Mouse (Mus musculus) olfactory bulb, adult 2 months (tissue): ENCODE measurements around the gene Map4k2. TPM values are rescaled to one million over a fixed set of nuclear protein-coding genes. Genes with fewer than 3 reads are reported as not detected.

ENCODE experiments used
- H3K27ac ChIP-seq: fragments of 200-500 bp; 2 replicates; pipeline ENCODE4 v1.5.1; 2012; ENCODE audit warnings: low read depth, low read length; ENCODE audit not compliant: insufficient read depth
- H3K4me1 ChIP-seq: fragments of 200-500 bp; 2 replicates; pipeline ENCODE4 v1.6.1; 2012; ENCODE audit warnings: low read length; ENCODE audit not compliant: control insufficient read depth, insufficient read depth
- H3K4me3 ChIP-seq: fragments of 200-500 bp; 2 replicates; pipeline ENCODE4 v1.5.1; 2012; ENCODE audit warnings: mild to moderate bottlenecking, low read depth, low read length, moderate library complexity; ENCODE audit not compliant: insufficient read depth
- CTCF ChIP-seq: fragments of 200-500 bp; IDR thresholded peaks from 2 replicates; pipeline ENCODE4 v1.5.1; 2012; ENCODE audit warnings: low read depth, mild to moderate bottlenecking, low read length, moderate library complexity; ENCODE audit not compliant: insufficient read depth
- POLR2A ChIP-seq: fragments of 200-500 bp; IDR thresholded peaks from 2 replicates; pipeline ENCODE4 v1.6.1; 2012; ENCODE audit warnings: mild to moderate bottlenecking, low read depth, low read length, moderate library complexity; ENCODE audit not compliant: insufficient read depth
- WGBS: fragments of 180-500 bp; shearing (Covaris S2); methylation state at CpG from one replicate; pipeline ENCODE4 v1.1.7; 2018; 5-methylcytosine and 5-hydroxymethylcytosine counted together
- polyA plus RNA-seq: library from polyadenylated mRNA; stranded (reverse); fragments of >200 nt; gene quantifications from 2 replicates; pipeline ENCODE4 v1.2.4, GENCODE M21; 2012; ENCODE audit warnings: low replicate concordance; ENCODE audit not compliant: missing spikeins, insufficient read depth, insufficient read length

The Map4k2 gene
- polyA plus RNA-seq, 1 experiment = 158 TPM

- no peak for TF ChIP-seq POLR2A
- no peak for TF ChIP-seq CTCF
- Histone ChIP-seq H3K27ac (no peak overlapping the region), H3K4me1 (peaks cover 5% of the 10 kb centered on the region; the same call in 1 of the 2 replicates), H3K4me3 (no peak overlapping the region)
- 58% methylated on average over 14 of the region's 14 CpGs for WGBS
These were observed 10.6 kb downstream of the Map4k2 start for GRCm38 (mm10) chr19:6351431-6352106.

- WGBS = 89% methylated on average over 2 of the region's 2 CpGs
- Histone ChIP-seq H3K27ac (no peak overlapping the region), H3K4me3 (no peak overlapping the region), H3K4me1 (peaks cover 5% of the 10 kb centered on the region; the same call in 1 of the 2 replicates)
- TF ChIP-seq POLR2A (no peak), CTCF (no peak)
These were observed 11.2 kb downstream of the Map4k2 start for GRCm38 (mm10) chr19:6352107-6352505.

GRCm38 (mm10) chr19:6354030-6354429, 13.1 kb downstream of the Map4k2 start:
- WGBS = 78% methylated on average over 7 of the region's 7 CpGs
- H3K27ac ChIP-seq = no peak overlapping the region
- H3K4me3 ChIP-seq = no peak overlapping the region
- H3K4me1 ChIP-seq = peaks cover 5% of the 10 kb centered on the region; the same call in 1 of the 2 replicates
- TF ChIP-seq CTCF (no peak), POLR2A (no peak)

DNA sequence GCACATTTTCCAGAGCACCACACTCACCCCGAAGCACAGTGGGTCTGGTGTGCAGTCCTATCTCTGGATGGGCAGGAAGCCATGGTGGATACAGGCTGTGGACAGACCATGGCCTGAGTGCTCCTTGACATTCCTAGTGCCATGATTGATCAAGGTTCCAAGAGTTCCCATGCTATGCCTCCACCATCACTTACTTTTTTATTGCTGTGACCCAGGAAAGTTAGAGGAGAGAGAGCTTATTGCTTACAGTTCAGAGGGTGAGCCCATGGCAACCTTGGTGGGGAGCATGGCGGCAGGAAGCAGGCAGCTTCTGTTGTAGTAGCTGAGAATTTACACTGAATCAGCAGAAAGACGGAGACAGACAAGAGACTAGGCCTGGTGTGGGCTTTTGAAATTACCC, 20.4 kb downstream of the Map4k2 start:
- H3K4me3 ChIP-seq = no peak overlapping the region
- no peaks in the 10 kb centered on the region for H3K4me1 ChIP-seq
- H3K27ac ChIP-seq = no peak overlapping the region
- no peak for TF ChIP-seq CTCF
- no peak for TF ChIP-seq POLR2A
- WGBS = 95% methylated on average over 3 of the region's 3 CpGs

- Histone ChIP-seq H3K27ac (peak overlapping the region; percentile 73), H3K4me1 (no peaks in the 10 kb centered on the region), H3K4me3 (peak overlapping the region; percentile 47)
- WGBS = 0% methylated on average over 11 of the region's 11 CpGs
- TF ChIP-seq CTCF (no peak), POLR2A (peak; percentile 35; the same call in 1 of the 2 replicates)
These were observed 22.1 kb downstream of the Map4k2 start for GRCm38 (mm10) chr19:6363091-6363410.

DNA sequence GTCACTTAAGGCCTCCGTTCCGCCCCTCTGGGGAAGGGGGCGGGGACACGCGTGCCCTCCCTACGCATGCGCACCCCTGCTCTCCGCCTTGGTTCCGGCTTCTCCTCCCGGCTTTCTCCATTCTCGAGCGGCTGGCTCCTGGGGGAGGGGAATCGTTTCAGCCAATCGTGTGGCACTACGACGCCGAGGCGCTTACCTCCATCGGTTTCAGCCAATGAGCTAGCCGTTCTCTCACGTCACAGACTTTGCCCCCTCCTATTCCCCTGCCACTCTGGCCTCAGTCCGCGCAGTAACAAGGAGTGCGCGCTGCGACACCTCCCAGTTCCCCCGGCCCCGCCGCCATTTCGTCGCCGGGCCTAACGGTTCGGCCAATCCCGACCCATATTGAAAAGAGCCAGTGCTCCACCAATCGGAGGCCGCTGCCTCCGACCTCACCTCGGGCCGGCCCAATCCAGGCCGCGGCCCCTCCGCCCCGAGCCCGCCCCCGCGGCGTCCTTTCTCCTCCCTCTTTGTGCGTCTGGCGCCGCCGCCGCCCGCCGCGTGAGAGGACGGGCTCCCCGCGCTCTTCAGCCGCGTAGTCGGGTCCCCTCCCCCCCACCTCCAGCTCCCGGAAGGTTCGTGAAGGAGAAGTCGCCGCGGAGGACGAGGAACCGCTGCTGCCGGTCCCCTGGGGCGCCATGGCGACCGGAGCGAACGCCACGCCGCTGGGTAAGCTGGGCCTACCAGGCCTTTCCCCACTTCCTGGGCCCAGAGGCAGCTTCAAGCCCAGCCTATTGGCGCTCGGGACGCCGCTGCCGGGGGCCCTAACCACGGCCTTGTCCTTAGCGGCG, 22.7 kb downstream of the Map4k2 start, which contains the start of gene Sf1:
Gene Sf1 (plus strand): TSS at position 280 of the 830 bp plus-strand sequence.
- Histone ChIP-seq H3K4me1 (no peaks in the 10 kb centered on the region), H3K4me3 (peak within 1 kb of the TSS; percentile 96), H3K27ac (peak within 1 kb of the TSS; percentile 96)
- WGBS = 1% methylated on average over 85 of the region's 85 CpGs
- TF ChIP-seq POLR2A (peak; percentile 40; the same call in 1 of the 2 replicates), CTCF (no peak)

DNA sequence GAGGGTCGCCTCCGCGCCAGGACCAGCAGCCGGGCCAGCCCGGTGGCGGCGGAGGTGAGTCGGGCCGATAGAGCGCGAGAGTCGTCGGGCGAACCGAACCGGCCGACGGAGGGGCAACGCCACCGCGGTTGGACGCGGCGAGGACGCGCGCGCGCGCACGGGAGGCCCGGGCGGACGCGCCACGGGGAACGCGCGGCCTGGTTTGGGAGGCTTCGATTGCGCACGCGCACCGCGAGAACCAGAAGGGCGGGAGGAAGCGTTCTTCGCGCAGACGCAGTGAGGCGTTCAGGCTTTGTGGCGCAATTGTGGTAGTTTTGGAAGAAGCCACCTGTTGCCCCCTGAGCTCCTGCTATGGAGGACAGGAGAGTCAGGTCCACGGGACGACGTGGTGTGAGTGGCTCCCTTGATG, 23.4 kb downstream of the Map4k2 start:
- peak overlapping the region; percentile 96 for H3K27ac ChIP-seq
- TF ChIP-seq CTCF (no peak), POLR2A (no peak; the same call in 1 of the 2 replicates)
- WGBS = under 1% methylated on average over 55 of the region's 55 CpGs
- no peaks in the 10 kb centered on the region for H3K4me1 ChIP-seq
- H3K4me3 ChIP-seq = peak overlapping the region; percentile 96

DNA sequence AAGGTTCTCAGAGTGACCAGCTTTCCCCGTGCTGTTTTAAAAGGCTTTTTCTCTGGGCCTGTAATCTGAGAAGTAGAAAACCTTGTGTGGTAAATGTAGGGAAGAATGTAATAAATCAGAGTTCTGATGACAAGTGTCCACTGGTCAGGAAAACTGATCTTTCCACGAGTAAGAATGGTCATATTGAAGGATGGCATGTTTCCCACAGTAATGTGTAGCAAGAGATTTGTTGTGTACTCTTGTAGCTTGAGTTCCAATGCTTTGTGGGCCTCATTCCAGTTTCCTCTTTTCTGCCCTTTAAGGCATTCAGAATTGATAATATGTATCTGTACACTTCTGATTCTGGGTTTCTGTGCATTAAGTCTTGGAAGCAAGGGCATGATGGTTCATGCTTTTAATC, 23.9 kb downstream of the Map4k2 start:
- TF ChIP-seq CTCF (no peak), POLR2A (no peak)
- Histone ChIP-seq H3K4me1 (no peaks in the 10 kb centered on the region), H3K27ac (no peak overlapping the region), H3K4me3 (peak overlapping the region; percentile 96)
- 2% methylated on average over 2 of the region's 2 CpGs for WGBS

DNA sequence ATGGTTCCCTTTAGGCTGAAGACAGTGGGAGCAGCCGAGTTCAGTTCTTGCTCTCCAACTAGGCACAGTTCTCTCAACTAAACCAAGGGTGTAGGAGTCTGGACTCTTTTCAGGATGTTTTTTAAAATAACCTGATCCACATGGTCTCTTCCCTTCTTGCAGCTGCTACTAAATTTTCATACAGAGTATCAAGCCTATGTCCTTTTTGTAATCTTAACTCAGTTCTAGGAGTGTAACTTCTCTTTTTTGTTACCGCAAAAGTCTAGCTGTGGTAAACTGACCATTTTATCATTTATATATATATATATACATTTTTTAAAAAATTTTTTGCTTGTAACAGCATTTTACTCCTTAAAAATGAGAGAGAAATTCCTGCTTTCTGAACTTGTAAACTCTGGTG, 29.2 kb downstream of the Map4k2 start:
- 63% methylated on average over 2 of the region's 2 CpGs for WGBS
- peaks cover 13% of the 10 kb centered on the region for H3K4me1 ChIP-seq
- no peak for TF ChIP-seq CTCF
- TF ChIP-seq POLR2A = no peak
- H3K4me3 ChIP-seq = no peak overlapping the region
- no peak overlapping the region for H3K27ac ChIP-seq
